Mouse (Mus musculus) erythroblast, embryonic 14.5 days (primary cell): ENCODE measurements around the gene Cox16. TPM values are rescaled to one million over a fixed set of nuclear protein-coding genes. Genes with fewer than 3 reads are reported as not detected.
"Not testable (repeated sequence)": the region's sequence is repeated elsewhere in the genome, so short reads cannot be mapped to it uniquely, and the experiment has no call there.

Experiments used
- H3K27me3 ChIP-seq: 2 replicates; pipeline ENCODE4 v1.6.1; 2012; ENCODE audit warnings: inconsistent platforms; ENCODE audit not compliant: control insufficient read depth
- H3K36me3 ChIP-seq: 2 replicates; pipeline ENCODE4 v1.6.1; 2012; ENCODE audit warnings: mild to moderate bottlenecking, inconsistent platforms; ENCODE audit not compliant: control insufficient read depth
- H3K4me1 ChIP-seq: 2 replicates; pipeline ENCODE4 v1.6.1; 2012; ENCODE audit warnings: inconsistent platforms; ENCODE audit not compliant: control insufficient read depth
- H3K4me3 ChIP-seq: replicated peaks from 2 replicates; pipeline ENCODE3; 2012; ENCODE audit warnings: moderate library complexity, mild to moderate bottlenecking, inconsistent platforms
- H3K9me3 ChIP-seq: 2 replicates; pipeline ENCODE4 v1.6.1; 2012; ENCODE audit warnings: low read length, inconsistent platforms, mixed read lengths; ENCODE audit not compliant: control insufficient read depth
- GATA1 ChIP-seq: IDR thresholded peaks from 2 replicates; pipeline ENCODE4 v1.6.1; 2012; ENCODE audit warnings: low read length, inconsistent platforms, mixed read lengths
- TAL1 ChIP-seq: IDR thresholded peaks from 3 replicates; pipeline ENCODE4 v1.6.1; 2012; ENCODE audit warnings: low read length, inconsistent platforms, mixed read lengths
- polyA plus RNA-seq: library from polyadenylated mRNA; stranded (reverse); fragments of >175 nt; gene quantifications from 2 replicates; pipeline ENCODE4 v1.2.3, GENCODE M21; 2012

Cox16 gene
- polyA plus RNA-seq, 1 experiment, result 0.68 TPM

DNA sequence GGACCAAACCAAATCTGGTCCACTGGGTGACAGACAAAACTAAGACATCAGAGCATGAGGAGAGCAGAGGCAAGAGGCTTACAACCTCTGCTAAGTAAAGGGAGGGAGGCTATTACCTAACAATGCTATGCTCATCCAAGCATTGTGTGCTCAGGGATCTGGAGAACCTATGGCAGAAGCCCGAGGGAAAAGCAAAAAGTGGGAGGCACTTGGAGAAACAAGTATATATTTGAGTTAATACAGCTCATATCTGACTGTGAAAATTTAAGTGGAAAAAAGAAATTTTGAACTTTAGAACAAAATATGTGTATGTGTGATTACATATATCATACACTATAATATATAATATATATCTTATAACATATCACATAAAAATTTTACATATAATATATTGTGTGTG, 63.1 kb downstream of the Cox16 start, which contains the start of gene Adam4:
Gene Adam4 (minus strand): TSS at position 101 of the 400 bp plus-strand sequence.
- TF ChIP-seq GATA1 (no peak), TAL1 (no peak)
- Histone ChIP-seq H3K4me3 (no peak within 1 kb of the TSS), H3K9me3 (peaks cover 27% of the 10 kb centered on the region), H3K36me3 (peaks cover 3% of the 10 kb centered on the region; the same call in 1 of the 2 replicates), H3K4me1 (no peaks in the 10 kb centered on the region), H3K27me3 (no peaks in the 10 kb centered on the region)

DNA sequence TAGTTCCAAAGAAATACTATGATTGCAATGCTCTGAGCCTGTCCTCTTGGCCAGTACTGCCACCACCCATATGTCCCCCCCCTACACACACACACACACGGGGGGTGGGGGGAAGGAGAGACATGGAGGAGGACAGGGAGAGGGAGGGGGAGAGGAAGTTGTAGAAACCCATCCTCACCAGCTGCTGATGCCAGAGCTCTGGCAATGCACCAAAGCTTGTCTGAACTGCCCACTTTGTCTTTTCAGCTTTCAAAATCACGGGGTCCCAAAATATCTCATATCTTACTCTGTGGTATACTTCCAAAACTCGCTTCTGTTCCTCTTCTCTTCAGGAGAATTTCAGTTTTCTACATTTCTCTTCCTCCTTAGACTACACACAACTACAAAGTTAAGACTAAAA, 71.7 kb downstream of the Cox16 start:
- no peaks in the 10 kb centered on the region for H3K4me1 ChIP-seq
- no peaks in the 10 kb centered on the region for H3K27me3 ChIP-seq
- no peak overlapping the region for H3K4me3 ChIP-seq
- no peaks in the 10 kb centered on the region for H3K36me3 ChIP-seq
- TF ChIP-seq GATA1 (no peak), TAL1 (no peak)
- H3K9me3 ChIP-seq, result no peaks in the 10 kb centered on the region

DNA sequence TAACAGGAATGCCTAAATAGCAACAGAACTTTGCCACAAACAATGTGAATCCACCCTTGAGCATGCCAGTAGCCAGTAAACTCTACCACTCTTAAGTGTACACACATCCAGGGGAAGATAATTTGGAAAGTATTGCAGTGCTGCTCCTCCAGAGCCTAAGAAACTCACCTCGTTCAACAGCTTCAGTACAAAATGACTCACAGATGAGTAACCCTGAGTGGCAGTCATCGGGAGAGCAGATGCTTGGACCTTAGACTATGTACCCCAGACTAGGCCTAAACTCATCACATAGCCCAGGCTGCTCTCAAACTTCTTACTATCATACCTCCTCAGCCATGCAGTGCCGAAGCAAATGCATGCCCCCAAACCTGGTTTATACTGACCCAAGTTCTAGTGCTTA, 76.0 kb downstream of the Cox16 start:
- Histone ChIP-seq H3K9me3 (no peaks in the 10 kb centered on the region), H3K4me1 (no peaks in the 10 kb centered on the region), H3K4me3 (no peak overlapping the region), H3K36me3 (no peaks in the 10 kb centered on the region), H3K27me3 (no peaks in the 10 kb centered on the region)
- no peak for TF ChIP-seq GATA1
- TF ChIP-seq TAL1, result no peak

DNA sequence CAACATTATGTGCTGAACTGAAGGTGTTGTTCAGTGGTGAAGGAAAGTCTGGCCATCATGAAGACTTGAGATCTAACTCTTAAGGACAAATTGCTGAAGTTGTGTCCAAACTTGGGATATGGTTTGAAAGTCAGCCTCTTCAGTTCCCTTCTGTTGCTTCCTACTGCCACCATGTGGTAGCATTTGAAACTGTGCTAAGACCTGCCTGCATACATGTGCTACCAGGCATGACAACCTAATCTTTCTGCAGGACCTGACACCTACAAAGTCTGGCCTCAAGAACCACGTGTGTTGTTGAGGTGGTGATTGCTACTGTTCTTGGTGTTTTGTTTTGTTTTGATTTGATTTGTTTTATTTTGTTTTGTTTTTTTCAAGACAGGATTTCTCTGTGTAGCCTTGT, 82.7 kb downstream of the Cox16 start:
- Histone ChIP-seq H3K36me3 (no peaks in the 10 kb centered on the region), H3K9me3 (no peaks in the 10 kb centered on the region), H3K27me3 (no peaks in the 10 kb centered on the region), H3K4me1 (no peaks in the 10 kb centered on the region), H3K4me3 (no peak overlapping the region)
- TF ChIP-seq GATA1 (no peak), TAL1 (no peak)

DNA sequence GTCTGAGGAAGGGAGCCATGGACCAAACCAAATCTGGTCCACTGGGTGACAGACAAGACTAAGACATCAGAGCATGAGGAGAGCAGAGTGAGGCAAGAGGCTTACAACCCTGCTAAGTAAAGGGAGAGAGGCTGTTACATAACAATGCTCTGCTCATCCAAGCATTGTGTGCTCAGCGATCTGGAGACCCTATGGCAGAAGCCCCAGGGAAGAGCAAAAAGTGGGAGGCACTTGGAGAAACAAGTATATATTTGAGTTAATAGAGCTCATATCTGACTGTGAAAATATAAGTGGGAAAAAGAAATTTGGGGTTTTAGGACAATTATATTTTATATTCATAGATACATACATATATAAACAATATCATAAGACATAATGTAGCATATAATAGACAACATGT, 105.6 kb downstream of the Cox16 start, which contains the start of gene Gm4787:
Gene Gm4787 (minus strand): TSS at position 101 of the 400 bp plus-strand sequence.
- H3K27me3 ChIP-seq, H3K9me3 ChIP-seq, H3K4me3 ChIP-seq, H3K4me1 ChIP-seq, H3K36me3 ChIP-seq: not testable (repeated sequence)

DNA sequence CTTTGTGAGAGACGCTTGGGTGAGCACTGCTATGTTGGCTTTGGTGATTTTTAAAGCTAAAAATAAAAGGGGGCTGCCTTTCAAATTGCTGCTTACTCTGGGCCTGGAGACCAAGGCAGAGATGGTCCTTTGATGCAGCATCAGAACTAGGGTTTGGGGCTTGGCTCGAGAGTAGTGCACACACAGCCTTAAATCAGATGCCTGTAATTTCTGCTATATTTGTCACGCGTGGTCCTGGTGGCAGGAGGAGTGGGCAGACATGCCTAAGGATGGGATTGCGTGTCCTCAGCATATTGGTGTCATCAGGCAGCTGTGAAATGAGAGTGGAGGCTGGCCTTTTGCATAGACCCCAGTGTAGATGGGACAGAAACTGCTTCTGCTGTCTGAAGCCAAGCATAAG, 151.1 kb downstream of the Cox16 start:
- H3K9me3 ChIP-seq, result no peaks in the 10 kb centered on the region
- H3K36me3 ChIP-seq, result no peaks in the 10 kb centered on the region
- TF ChIP-seq GATA1, result no peak
- no peak for TF ChIP-seq TAL1
- peaks cover 43% of the 10 kb centered on the region for H3K27me3 ChIP-seq
- no peak overlapping the region for H3K4me3 ChIP-seq
- no peaks in the 10 kb centered on the region for H3K4me1 ChIP-seq

DNA sequence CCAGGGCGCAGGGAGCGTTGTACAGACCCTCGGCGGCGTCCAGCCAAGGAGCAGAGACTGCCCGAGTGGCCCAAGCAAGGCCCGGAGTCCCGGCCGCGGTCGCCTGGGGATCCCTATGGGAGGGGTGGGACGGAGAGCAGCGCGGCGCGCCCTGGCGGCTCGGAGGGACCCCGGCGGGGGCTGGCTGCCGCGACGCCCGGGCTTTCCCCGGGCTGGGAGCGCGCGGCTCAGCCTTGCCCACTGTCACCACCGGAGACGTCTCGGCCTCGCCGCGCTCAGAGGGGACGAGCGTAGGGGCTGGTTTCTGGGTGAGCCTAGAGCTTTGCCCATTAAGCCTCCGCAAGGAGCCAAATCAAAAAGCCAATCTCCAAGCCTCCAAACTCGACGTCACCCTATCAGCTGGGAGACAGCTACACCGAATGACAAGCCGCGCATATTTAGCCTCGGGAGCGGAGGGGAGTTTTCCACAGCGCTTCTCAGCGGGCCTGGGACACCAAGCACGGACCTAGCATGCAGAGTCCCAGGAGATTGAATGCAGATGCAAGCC, 152.0 kb downstream of the Cox16 start, which contains the start of gene Slc8a3:
Gene Slc8a3 (minus strand): TSS at position 306 of the 547 bp plus-strand sequence.
- TF ChIP-seq TAL1 (no peak), GATA1 (no peak)
- Histone ChIP-seq H3K4me1 (no peaks in the 10 kb centered on the region), H3K27me3 (peaks cover 43% of the 10 kb centered on the region), H3K9me3 (no peaks in the 10 kb centered on the region), H3K4me3 (no peak within 1 kb of the TSS), H3K36me3 (no peaks in the 10 kb centered on the region)

DNA sequence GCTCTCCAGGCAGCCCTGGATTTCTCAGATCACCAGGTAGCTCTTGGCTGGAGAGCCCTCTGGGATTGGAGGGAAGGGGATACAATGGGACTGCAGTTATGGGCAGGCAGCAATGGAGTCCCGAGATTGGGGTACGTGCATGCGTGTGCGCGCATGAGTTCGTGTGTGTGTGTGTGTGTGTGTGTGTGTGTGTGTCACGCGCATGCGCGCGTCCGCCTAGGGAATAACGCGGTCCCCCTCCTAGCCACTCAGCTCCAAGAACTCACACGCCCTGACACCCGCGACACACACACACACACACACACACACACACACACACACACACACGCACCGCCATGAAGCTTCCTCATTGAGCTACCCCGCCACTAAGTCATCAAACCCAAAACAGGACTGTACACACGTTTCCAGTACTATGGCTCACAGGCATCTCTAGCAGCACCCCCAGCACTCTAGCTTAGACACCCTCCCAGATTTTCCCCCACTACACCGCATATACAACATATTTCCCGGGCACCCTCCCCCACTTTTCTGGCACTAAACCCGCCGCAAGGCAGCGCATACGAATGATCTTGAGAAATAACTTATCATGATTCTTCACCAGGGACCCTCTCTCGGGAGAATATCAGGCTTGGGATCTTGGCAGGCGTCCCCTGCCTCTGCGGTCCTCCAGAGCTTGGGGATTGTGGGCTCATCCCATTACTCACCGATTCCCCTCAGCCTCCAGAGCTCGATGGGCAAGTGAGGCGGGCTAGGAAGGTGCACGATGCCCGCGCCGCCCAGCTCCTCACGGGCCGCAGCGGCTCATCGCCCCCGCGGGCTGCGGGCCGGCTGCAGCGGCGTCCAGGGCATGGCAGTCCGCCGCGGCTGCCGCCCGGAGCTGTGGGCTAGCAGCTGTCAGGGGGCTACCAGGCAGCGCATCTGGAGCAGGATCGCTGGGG, 152.7 kb downstream of the Cox16 start:
- no peaks in the 10 kb centered on the region for H3K9me3 ChIP-seq
- H3K36me3 ChIP-seq, result no peaks in the 10 kb centered on the region
- TF ChIP-seq GATA1, result no peak
- no peak for TF ChIP-seq TAL1
- H3K4me1 ChIP-seq, result no peaks in the 10 kb centered on the region
- no peak overlapping the region for H3K4me3 ChIP-seq
- H3K27me3 ChIP-seq, result peaks cover 43% of the 10 kb centered on the region

DNA sequence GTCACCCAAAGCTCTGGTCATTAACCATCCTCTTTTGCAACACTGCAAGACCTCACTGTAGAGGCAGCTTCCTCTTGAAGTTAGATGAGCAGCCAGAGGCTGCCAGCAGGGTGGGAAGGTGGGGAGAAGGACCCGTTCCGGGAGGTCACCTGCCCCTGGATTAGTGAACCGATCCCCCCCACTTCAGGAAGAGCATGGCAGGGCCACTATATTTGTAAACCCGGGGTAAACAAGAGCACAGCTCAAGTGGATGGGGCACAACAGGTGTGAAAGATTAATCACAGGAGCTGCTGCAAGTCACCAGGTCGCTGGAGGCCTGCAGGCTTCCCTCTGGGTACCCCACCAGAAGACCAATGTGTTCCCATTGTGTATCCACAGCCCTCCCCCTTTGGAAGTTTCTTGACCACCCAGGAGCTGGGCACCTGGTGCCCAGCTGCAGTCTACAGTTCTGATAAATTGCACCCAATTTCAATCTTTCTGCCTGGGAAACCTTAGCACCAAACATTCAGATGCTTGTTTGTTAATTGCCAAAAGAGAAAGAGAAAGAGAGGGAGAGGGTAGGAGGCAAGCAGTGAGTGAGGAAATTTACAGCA, 153.8 kb downstream of the Cox16 start:
- no peaks in the 10 kb centered on the region for H3K36me3 ChIP-seq
- peaks cover 43% of the 10 kb centered on the region for H3K27me3 ChIP-seq
- no peak overlapping the region for H3K4me3 ChIP-seq
- TF ChIP-seq GATA1 (no peak), TAL1 (no peak)
- H3K9me3 ChIP-seq, result no peaks in the 10 kb centered on the region
- no peaks in the 10 kb centered on the region for H3K4me1 ChIP-seq
